Mouse (Mus musculus) left cerebral cortex, postnatal 36 days (tissue): ENCODE results near the gene Pcyt1b. TPM values are rescaled to one million over a fixed set of nuclear protein-coding genes. Genes with fewer than 3 reads are reported as not detected.

ENCODE experiments used
- DNase-seq, 2 experiments: peaks; one replicate each; pipeline ENCODE4 v3.0.0; 2021 to 2022; ENCODE audit warnings: low spot score in 2 of 2, mixed read lengths in 1 of 2
- intact Hi-C: fragments of 180-260 bp; cut with DNase I; formaldehyde crosslinking; loops from one replicate; pipeline ENCODE4 v1.15.1; 2025
- total RNA-seq, 2 experiments: library from RNA; stranded (reverse); gene quantifications; 2 replicates each; pipeline ENCODE4 v1.2.3; 2021

Pcyt1b gene
- total RNA-seq, 2 experiments from 2014 or later: 33.1 to 34.7 TPM

- DNase-seq: no peak
- intact Hi-C loops: no loop called here
These were observed 74.9 kb downstream of the Pcyt1b start for GRCm38 (mm10) chrX:93729529-93729928.

- intact Hi-C loops: no loop called here
- DNase-seq: no peak
These were observed 76.2 kb downstream of the Pcyt1b start for GRCm38 (mm10) chrX:93730854-93731253.

GRCm38 (mm10) chrX:93732407-93732806 is 77.7 kb downstream of the Pcyt1b start:
- intact Hi-C loops: no loop called here
- DNase-seq: no peak

- intact Hi-C loops: no loop called here
These were observed 78.5 kb downstream of the Pcyt1b start for GRCm38 (mm10) chrX:93732975-93733748.

GRCm38 (mm10) chrX:93749165-93749564 is 94.5 kb downstream of the Pcyt1b start:
- intact Hi-C loops: no loop called here
- DNase-seq: no peak

More at GRCm38 (mm10) chrX:93732975-93733748, 78.5 kb downstream of the Pcyt1b start:
- DNase-seq: no peak

- intact Hi-C loops: no loop called here
- DNase-seq: no peak
These were observed 95.9 kb downstream of the Pcyt1b start for GRCm38 (mm10) chrX:93750566-93750965.

GRCm38 (mm10) chrX:93755210-93755842 is 100.7 kb downstream of the Pcyt1b start:
- intact Hi-C loops: no loop called here

GRCm38 (mm10) chrX:93756867-93757455 is 102.3 kb downstream of the Pcyt1b start:
- no peak for DNase-seq
- intact Hi-C loops: no loop called here

More at GRCm38 (mm10) chrX:93755210-93755842, 100.7 kb downstream of the Pcyt1b start:
- no peak for DNase-seq

GRCm38 (mm10) chrX:93760770-93761169 is 106.1 kb downstream of the Pcyt1b start:
- DNase-seq: no peak
- intact Hi-C loops: no loop called here

- no peak for DNase-seq
- intact Hi-C loops: no loop called here
These were observed 134.9 kb downstream of the Pcyt1b start for GRCm38 (mm10) chrX:93789562-93789961.

- DNase-seq: no peak
- intact Hi-C loops: loop anchor here (10.0 kb wide), 1 partner anchor 92 kb away; no protein-coding TSS in a partner anchor
These were observed 138.5 kb downstream of the Pcyt1b start for GRCm38 (mm10) chrX:93793168-93793567.

Other genes with a start within 250 kb of the Pcyt1b start
- 1 to 10 TPM; 6.0 to 7.0 TPM for gene Pola1, start 22.7 kb upstream of the Pcyt1b start, total RNA-seq
- 10 to 100 TPM; 36.1 to 40.2 TPM for gene Pdk3, start 177.3 kb downstream of the Pcyt1b start, total RNA-seq